Mouse (Mus musculus) E14TG2a.4 (cell line): Measurements from ENCODE around the gene Gtf3c2.

Experiments used
- CTCF ChIP-seq: conservative IDR thresholded peaks from 2 replicates; pipeline ENCODE4 v1.5.1; 2014; ENCODE audit warnings: low read length
- NANOG ChIP-seq: IDR thresholded peaks from 2 replicates; pipeline ENCODE4 v1.6.1; 2014; ENCODE audit warnings: borderline replicate concordance, low read length, mixed read lengths

GRCm38 (mm10) chr5:31121111-31121510 lies 58.8 kb downstream of the Gtf3c2 start:
- no peak for TF ChIP-seq CTCF
- TF ChIP-seq NANOG: no peak
